Mouse (Mus musculus): ENCODE results near the gene Gbx2.

Gene Gbx2

DNA sequence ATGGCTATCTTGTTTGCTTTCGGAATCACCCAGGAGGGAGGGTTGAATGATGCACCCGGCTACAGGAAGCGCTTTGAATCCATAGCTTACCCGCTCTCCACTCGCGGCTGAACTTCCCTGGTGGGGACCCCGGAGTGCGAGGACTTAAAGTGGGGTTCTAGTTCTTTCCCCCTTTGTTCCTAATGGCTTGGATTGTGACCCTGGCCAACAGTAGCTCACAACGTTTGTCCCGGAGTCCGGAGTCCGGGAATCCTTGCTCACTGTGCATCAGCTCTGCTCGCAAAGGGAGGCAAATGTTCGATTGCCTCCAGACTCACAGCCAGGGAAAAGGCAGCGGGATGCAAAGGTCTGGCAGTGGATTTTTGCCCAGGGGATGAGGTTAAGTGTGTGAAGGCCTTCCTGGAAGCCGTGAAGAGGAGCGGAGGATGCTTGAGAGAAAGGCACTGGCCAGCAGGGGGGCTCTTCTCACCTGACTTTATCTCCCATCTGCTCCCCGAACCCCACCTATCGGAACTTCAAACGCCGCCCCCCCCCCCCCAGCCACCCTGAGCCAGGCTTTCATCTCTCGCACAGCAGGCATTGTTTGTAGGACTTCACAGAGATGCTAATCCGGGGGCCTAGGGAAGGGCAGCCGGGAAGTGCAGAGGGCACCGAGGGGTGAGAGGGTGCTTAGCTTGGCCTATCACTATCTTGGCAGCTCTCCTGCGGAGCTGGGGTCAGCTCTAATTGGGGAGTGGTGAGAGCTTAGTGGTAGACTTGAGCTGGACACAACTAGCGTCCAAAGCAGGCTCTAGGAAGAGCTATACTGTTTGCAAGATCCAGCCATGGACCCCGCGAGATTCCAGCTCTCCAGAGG is 4.7 kb upstream of the Gbx2 start:
- no peak for DNase-seq (ENCODE audit: low spot score)

DNA sequence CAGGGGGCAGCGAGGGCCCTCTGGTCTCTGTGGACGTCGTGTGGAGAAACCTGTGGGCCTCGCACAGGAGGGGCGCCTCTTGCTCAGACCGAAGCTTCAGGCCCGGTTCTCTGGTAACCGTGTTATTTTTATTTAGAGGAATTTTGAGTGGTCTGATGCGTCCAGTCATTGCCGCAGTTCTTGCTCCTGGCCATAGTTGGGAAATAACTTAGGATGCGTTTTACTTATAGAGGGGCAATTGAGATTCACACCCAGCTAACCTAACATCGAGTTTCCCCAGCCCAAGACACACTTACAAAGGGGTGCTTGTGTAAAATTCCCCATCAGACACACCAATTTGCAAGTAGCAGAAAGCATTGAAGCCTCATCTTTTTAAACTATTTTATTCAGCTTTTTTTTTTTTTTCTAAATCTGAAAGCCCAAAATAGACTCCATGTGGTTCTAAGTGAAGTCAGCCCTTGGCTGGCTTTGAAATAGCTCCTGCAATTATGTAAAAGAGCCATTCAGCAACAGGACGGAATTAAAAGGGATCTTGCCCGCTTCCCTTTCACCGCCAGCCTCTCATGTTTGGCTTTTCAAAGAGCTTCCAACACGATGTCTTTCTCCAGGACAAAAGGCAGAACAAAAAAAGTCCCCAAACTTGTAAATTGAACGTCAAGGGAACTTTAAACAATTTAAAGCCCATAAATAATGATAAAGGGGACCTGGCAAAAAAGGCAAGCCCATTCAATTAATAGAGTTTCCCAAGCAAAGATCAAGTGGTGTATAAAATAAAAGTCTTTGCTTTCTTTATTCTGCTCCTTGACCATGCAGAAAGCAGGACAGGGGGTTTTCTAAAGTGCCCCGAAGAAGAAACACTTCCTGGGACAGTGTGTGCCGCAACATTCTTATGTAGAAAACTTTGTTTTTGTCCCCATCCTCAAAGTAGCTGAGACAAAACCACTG is 3.6 kb upstream of the Gbx2 start:
- DNase-seq (ENCODE audit: low spot score) = no peak

DNA sequence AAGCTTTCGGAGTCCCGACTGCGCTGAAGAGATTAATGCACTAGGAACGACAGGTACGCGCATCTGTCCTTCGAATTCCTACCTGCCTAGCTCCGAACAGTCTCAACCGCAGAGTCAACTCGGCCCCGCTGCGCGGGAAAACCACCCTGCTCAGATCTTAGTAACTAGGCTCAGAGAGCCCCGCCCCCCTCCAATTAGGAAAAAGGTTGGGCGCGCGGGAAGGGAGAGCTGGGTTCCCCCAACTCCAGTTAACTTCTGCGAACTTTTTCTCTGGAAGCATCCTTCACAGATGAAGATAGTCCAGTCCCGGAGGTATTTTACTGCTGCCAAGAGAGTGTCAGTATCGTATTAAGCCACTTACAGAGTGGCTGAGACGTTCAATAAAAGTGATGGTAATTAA is 2.8 kb upstream of the Gbx2 start:
- DNase-seq (ENCODE audit: low spot score) = no peak

DNA sequence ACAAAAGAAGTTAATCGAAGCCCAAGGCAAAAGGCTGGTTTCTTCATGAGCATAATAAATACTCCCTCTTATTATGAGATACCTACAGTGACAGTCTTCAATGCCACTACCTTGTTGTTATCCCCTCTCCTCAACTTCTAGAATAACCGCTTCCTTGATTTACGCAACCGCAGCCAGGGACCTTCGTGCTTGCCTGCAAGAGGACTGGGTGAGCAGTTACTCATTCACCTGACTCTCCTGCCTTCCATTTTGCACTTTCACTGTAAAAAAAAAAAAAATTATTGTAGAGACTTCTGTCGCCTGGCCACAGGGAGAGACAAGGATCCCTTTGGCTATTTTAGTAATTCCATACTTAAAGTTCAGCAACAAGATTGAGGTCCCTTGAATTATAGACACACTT is 2.0 kb upstream of the Gbx2 start:
- no peak for DNase-seq (ENCODE audit: low spot score)

DNA sequence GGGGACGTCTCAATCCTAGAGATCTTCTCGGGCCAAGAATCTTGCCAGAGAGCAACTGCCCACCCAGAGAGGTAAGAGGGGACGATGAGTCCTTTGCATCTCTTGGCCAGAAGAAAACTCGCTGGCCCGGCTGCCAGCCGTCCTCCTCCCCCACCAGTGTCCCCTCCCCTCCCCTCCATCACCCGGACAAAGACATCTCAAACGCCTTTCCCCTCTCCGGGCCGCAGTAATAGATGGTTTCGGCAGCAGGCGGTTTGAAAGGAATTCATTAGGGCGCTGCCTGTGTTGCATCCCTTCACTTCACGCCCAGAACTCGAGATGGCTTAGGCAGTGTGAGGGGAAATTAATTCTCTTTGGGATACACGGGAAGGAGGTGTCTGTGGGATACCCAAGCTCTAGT is 1.6 kb upstream of the Gbx2 start:
- DNase-seq (ENCODE audit: low spot score) = no peak

DNA sequence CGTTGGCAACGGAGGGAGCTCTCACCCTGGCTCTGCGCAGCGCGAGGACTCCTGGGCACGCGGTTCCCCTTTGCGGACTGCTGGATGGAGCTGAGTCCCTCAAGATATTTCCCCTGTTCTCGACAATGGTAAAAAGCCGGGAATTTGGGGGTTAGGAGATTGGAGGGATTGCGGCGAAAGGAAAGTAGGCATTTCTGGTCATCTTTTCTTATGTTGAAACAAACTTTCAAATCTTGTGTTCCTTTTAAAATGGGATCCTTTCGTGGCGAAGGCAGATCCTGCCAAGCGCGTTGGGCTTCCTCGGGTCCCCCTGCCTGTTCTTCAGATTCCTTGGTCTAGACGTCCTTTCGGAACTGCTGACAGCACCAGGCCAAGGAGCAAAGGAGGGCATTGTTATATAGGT is 1.0 kb upstream of the Gbx2 start:
- DNase-seq (ENCODE audit: low spot score) = no peak

DNA sequence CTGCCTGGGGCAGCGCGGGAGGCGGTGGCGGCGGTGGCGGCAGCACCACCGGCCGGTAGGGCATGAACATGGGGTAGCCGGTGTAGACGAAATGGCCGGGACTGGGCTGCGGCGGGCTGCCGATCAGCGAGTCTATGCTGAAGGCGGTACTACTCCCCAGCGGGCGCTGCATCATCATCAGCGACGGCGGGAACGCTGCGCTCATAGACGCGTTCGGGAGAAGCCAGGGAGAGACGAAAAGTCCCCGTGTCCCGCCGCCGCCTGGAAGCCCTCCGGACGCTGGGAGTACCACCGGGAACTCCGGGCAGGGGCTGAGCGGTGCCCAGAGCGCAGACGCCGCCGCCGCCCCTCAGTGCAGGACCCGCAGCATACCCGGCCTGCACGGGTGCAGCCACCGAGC is 428 bp downstream of the Gbx2 start:
- no peak for DNase-seq (ENCODE audit: low spot score)

DNA sequence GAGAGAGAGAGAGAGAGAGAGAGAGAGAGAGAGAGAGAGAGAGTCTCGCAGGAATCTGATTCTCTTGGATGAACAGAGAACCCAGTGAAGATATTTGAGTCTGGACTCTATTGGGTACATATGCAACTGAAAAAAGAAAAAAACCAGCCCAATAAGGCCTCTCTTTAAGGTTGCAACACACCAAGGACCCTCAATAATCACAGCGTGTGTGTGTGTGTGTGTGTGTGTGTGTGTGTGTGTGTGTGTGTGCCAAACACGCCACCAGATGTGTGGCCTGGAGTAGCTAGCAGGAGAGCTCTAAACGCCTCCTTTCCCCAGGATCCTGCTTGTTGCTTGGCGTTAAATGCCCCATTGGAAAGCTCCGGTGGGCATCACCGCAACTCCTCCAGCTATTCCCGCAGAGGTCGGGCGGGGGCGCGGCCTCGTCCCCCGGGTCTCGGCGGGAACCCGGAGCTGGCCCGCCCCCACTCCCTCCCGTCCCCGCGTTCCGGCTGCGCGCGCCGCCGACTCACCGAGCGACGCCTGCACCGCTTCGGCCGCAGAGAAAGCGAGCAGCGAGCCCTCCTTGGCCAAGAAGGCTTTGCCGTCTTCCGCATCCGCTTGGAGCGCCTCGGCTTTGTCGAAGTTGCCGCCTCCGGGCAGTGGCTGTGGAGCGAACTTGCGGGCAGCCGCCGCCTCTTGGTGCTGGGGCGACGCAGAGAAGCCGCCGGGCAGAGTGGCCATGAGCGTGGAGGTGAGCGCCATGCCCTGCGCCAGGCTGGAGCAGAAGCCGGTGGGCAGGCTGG is 1.1 kb downstream of the Gbx2 start:
- no peak for DNase-seq (ENCODE audit: low spot score)

DNA sequence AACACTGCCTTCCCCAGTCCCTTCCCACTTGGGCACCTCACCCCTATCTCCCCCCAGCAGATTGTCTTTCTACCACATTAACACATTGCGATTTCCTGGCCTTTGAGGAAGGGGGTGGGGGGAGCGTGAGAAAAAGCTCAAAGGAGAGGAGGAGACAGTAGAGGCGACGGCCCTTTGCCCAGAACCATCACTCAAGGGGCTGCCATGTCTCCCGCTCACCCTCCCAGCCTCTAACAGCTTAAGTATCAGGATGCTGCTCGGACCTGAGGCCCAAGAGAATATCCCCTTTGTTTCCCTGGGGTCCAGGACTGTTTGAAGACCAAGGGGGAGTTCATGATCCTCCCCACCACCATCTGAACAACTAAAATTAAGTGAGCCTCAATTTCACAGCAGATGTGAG is 1.8 kb downstream of the Gbx2 start:
- DNase-seq (ENCODE audit: low spot score) = no peak

DNA sequence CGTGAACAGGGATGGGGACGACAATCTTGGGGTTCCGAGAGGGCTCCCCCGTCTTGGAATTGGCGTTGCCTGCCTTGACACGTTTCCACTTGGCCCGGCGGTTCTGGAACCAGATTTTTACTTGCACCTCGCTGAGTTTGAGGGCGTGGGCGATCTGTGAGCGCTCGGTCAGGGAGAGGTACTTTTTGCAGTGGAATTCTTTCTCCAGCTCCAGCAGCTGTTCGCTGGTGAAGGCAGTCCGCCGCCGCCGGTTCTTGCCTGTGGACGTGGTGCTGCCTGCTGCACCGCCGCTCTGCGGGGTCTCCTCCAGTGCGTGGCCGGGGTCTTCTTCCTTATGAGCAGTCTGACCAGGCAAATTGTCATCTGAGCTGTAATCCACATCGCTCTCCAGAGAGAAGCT is 2.3 kb downstream of the Gbx2 start:
- DNase-seq (ENCODE audit: low spot score) = no peak

DNA sequence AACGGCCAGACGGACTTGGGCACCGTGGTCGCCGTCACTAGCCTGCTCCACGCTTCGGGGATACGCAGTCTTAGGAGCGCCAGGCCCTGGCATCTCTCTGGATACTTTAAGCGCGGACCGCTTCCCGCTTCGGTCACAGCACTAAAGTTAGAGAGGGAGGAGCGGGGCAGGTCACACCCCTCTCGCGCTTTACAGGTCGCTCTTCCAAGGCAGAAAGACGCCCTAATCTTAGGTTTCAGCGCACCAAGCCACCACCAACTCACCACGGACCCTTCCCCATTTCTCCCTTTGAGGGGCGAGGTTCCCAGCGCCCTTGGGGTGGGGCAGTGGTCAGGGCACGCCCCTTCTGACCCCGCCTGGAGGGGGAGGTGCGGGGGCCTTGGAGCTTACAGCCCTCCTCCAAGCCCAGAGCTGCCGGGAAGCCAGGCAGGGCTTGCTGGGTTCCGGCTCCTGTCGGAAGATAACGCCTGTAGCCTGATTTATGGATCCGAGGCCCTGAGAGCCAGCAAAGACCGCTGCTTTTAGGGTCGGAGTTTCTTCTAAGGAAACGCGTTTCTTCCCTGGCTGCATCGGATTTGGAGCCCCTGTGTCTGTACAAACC is 3.8 kb downstream of the Gbx2 start:
- DNase-seq (ENCODE audit: low spot score) = no peak

DNA sequence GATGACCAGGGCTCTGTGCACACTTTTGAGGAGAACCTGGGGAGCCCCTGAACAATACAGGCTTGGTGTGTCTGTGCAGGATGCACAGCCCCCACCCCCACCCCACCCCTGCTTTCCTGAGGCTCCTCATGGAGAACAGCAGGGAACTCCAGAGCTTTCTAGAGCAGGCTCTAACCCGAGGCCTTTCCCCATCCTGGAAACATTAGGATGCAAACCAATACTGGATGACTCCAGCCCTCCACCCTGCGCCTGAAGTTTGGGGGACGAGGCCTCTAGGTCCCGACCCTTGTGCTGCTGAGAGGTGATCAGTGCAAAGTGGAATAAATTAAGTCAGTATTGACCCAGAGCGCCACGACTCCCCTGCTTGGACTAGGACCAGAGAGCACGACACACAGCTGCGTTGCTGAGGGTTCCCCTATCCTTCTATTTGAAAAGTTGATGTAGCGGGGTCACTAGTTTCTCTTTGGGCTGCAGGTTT is 4.4 kb downstream of the Gbx2 start:
- no peak for DNase-seq (ENCODE audit: low spot score)

DNA sequence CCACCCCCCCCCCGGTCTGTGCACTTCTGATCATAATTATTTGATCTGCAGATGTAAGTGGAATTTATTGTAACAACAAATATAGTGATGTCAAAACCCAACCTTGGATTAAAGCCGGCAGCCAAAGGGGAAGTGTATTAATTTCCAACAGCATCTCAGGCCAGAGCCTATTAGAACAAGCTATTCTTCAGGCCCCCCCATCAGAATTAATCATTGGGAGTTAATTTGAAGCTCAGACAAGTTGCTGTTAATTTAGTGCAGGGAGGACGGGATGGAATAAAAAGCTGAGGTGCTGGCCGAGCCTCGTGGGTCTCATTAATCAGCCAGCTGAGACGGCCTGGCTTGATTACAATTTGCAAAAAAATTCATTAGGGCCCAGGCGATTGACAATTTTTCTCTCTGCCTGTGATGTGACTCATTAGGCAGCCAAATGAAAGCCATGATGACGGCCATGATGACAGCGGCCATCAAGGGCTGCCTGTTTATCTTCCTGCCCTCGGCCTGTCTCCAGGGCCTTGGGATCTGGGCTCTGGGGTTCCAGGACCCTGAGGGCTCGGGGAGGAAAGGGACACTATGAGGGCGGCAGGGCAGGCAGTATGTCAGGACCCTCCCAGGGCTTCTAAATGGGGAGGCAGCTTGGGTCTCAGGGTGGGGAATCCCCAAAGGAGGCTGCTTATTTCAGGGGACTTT is 5.3 kb downstream of the Gbx2 start:
- DNase-seq (ENCODE audit: low spot score) = no peak

DNA sequence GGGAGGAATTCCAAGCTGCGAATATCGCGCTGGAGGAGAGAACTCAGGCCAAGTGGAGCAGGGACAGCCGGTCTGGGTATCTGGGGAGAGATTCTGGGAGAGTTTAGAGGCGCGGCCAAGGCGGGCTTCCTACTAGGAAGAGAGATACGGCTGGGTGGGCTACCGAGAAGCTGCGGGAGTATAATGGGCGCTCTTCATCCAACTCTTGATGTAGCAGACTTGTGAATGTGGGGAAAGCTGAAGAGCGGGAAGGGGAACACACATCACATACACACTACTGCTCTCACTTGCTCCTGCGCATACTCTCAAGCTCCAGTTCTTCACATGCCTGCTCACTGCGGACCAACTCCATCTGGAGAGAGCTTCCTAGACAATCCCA is 7.3 kb downstream of the Gbx2 start:
- DNase-seq (ENCODE audit: low spot score) = no peak

DNA sequence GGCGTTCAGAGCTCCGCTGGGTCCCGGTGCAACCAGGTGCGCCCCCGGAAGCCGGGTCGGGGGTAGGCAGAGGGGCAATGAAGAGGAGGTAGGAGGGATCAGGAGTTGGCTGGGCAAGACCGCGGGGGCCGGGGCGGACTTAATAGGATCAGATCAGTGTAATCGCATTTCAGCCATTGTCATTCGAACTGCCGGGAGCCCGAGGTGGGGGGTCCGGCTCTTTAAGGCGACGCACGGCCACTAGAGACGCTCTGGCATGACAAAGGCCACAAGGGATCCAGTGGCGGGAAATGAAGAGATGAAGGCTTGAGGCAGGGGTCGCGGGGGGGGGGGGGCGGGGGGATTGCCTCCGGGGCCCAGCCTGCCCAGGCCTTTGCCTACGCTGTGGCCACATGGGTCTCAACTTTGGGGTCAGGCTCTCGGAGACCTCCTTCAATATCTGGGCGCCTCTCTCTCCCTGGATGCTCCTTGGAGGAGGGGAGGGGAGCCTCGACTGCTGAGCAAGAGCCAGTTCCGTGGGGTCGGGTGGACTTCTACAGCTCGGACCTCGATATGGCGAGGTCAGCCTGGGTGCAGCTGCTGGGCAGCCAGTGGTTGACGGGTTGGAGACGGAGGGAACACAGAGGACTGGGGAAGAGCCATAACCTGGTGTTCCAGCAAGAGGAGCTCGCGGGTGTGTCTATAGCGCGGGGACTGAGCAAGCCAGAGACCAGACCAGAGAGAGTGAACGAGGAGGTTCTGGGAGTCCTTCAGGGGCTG is 7.9 kb downstream of the Gbx2 start:
- no peak for DNase-seq (ENCODE audit: low spot score)

DNA sequence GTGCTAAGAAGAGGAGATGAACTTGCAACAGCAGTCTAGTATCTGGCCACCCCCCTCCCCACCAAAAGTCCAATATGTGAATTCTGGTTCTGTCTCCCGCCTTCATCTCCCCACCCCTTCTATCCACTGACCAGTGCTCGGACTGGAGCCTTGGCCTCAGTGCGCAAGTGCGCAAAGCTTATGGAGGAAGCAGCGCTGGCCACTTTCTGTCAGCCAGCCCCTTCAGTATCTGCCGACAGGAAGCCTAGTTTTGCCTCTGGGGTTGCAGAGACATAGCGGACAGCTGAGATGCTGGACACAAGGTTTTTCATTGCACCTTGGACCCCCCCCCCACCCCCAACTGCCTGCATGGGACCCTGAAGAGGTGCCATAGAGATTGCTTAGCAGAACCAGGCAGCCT is 8.7 kb downstream of the Gbx2 start:
- DNase-seq (ENCODE audit: low spot score) = no peak

DNA sequence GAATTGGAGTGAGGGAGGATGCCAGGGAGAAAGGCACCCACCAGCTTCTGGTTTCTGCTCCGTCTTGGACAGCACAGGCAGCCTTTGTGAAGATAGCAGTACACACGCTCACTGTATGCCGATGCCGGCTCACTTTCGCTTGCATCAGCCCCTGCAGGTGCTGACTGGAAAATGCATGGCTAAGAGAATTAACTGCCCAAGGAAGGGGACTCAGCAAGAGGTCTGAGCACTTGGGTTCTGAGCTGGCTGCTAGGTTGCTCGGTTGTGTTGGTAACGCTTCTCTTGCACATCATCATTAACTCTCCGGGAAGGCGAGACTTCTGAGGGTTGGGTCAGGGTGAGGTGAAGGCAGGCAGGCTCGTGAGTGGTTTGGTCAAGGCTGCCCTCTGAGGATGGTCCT is 9.2 kb downstream of the Gbx2 start:
- no peak for DNase-seq (ENCODE audit: low spot score)

DNA sequence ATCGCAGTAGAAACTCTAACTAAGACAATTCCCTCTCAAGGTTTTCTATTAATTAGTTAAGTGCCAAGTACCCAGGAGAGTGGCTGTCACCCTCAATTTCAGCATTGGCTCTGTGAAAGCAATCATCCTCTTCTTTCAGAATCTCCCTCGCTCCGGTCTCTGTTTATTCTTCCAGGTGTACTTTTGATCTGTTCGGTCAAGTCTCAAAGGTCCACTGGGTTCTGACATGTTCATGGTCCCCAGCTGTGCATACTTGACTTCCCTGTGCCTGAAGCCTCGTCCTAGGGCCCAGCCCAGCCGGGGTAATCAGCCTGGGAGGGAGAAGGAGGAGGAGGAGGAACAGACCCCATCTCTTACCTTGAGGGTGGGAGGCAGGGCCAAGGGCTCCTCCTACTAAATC is 11.8 kb downstream of the Gbx2 start:
- DNase-seq (ENCODE audit: low spot score) = no peak

DNA sequence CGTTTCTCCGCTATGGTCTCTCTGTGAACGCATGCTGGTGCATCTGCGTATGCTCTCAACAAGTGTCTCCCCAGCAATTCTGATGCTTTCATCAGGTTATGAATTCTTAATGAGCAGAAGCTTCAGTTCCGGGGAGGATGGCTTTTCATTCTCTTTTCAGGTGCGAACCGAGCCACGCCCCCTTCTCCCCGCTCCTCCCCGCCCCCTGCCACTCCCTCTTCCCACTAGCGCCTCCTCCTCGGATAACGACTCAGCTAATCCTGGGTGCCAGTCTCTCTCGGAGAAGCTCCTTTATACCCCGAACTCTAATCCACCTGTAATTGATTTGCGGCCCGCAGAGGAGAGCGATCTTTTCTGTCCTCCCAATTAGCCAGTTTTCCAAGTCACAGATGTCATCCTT is 12.9 kb downstream of the Gbx2 start:
- no peak for DNase-seq (ENCODE audit: low spot score)

DNA sequence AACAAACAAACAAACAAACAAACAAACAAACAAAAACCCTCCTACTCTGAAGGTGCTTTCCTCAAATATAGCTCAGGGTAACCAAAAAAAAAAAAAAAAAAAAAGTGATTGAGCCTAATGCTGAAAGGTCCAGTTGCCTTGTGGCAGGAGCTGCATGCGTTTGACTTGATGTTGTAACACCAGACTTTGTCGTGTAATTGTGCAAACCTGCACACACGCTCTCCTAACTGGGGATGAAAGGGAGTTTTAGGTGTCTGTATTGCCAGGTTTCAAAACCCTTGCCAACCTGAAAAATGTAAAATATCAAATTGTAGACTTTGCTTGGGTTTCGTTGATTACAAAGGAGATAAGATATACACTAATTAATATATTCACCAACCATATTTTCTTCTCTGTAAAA is 17.4 kb downstream of the Gbx2 start:
- DNase-seq (ENCODE audit: low spot score) = no peak

DNA sequence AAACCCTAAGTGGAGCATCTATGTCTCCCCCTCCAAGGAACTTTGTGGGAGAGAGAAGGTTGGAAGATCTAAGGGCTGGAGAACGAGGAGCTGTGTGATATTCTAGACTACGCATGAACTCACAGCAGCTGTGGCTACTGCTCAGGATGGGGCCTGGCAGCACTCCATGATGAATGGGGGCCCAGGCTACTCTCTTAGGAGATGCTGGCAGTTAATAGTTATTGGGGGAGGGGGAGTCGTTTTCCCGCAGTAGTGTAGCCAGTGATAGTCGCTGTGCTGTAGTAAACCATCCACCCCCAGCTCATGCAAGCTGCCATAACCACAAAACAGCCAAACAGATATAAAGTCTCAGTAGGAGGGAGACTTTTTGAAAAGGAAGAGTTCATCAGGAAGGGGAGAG is 18.6 kb downstream of the Gbx2 start:
- DNase-seq (ENCODE audit: low spot score) = no peak

Measured in ovary, postnatal 14 days (tissue).